ENCODE assay signal across 11 mouse cellular contexts in genomic region chr1:93175849-93176248, GRCm38 (mm10). TPM values are rescaled to one million over a fixed set of nuclear protein-coding genes. Genes with fewer than 3 reads are reported as not detected.
DNase-seq lines count a peak whose midpoint lies in the region; ATAC-seq lines count a peak whose summit lies in the region.
"Had no signal": no experiment of that assay in that cellular context is flagged by ENCODE, and none has a peak within 500 bp of the region (broad histone marks: within the 10 kb centered on the region; RNA-seq: fewer than 3 reads in every experiment).

No protein-coding gene starts in this region.

- H3K9me3 ChIP-seq in hindbrain, embryonic 12.5 days (replicated peaks) = no peaks in the 10 kb centered on the region
- H3K9me3 ChIP-seq in midbrain, embryonic 15.5 days = no peaks in the 10 kb centered on the region

- H3K27ac ChIP-seq in hindbrain, embryonic 12.5 days = no peak overlapping the region
- no peak overlapping the region for H3K27ac ChIP-seq in midbrain, embryonic 15.5 days

- WGBS in hindbrain, embryonic 12.5 days = 17% methylated on average over 6 of the region's 6 CpGs
- 20% methylated on average over 6 of the region's 6 CpGs for WGBS in midbrain, embryonic 15.5 days

- intact Hi-C loops in left cerebral cortex, postnatal 14 days (cut with DNase I) = loop anchor here (5.0 kb wide), 1 partner anchor 51 kb away; no protein-coding TSS in a partner anchor

- H3K4me3 ChIP-seq in hindbrain, embryonic 12.5 days = 0 out of 2 replicates have a peak overlapping the region, but pooled peaks have one; percentile 40
- no peak overlapping the region for H3K4me3 ChIP-seq in midbrain, embryonic 15.5 days

- H3K27me3 ChIP-seq in hindbrain, embryonic 12.5 days = peaks cover 22% of the 10 kb centered on the region
- 0 out of 2 replicates have a peak, but pooled peaks cover 4% of the 10 kb centered on the region for H3K27me3 ChIP-seq in midbrain, embryonic 15.5 days (replicated peaks)
- H3K27me3 ChIP-seq: Patski had no signal

- no peak overlapping the region for H3K9ac ChIP-seq in hindbrain, embryonic 12.5 days
- H3K9ac ChIP-seq in midbrain, embryonic 15.5 days = no peak overlapping the region

- peaks cover 21% of the 10 kb centered on the region for H3K4me1 ChIP-seq in hindbrain, embryonic 12.5 days
- peaks cover 15% of the 10 kb centered on the region for H3K4me1 ChIP-seq in midbrain, embryonic 15.5 days

- peak; percentile 20 for DNase-seq in ZHBTc4 (ENCODE audit: low read depth, low spot score)
- peak; percentile 24 for DNase-seq in embryo, embryonic 11 days
- DNase-seq in left cerebral cortex, postnatal 14 days (ENCODE audit: low spot score in 2 of 2) = no peak
- DNase-seq in thymus, postnatal 25 days = no peak

- H3K36me3 ChIP-seq in hindbrain, embryonic 12.5 days = no peaks in the 10 kb centered on the region
- no peaks in the 10 kb centered on the region for H3K36me3 ChIP-seq in midbrain, embryonic 15.5 days (replicated peaks)

- peak overlapping the region; percentile 82; the same call in 1 of the 2 replicates for H3K4me2 ChIP-seq in hindbrain, embryonic 12.5 days (replicated peaks)
- peak overlapping the region; percentile 99 for H3K4me2 ChIP-seq in midbrain, embryonic 15.5 days

- peak; percentile 20; the same call in 1 of the 2 replicates for ATAC-seq in hindbrain, embryonic 12.5 days (ENCODE audit: low FRiP score)
- no peak for ATAC-seq in midbrain, embryonic 15.5 days (replicated peaks)
- ATAC-seq in megakaryocyte, adult 5-6 weeks (ENCODE audit: poor library complexity, severe bottlenecking) = no peak
- ATAC-seq: Patski had no signal

RNA-seq across cellular contexts. Expression of gene Crocc2, which starts 7.3 kb away (rescaled TPM):
- 0.44 and 0.45 TPM in 2 replicates for polyA plus RNA-seq in hindbrain, embryonic 12.5 days (2016; fragmentation: Nextera tagmentation; extraction: Ambion mirVana)
- polyA plus RNA-seq in midbrain, embryonic 15.5 days (2015; fragmentation: Nextera tagmentation; extraction: Ambion mirVana) = 0.52 and 0.54 TPM in 2 replicates
- under 1 TPM; 0.07 to 0.19 TPM for total RNA-seq in left cerebral cortex, postnatal 14 days (2021)
- not detected in 2 replicates for total RNA-seq in megakaryocyte, adult 5-6 weeks (2015)
- total RNA-seq in megakaryocyte, adult 5-6 weeks (2017) = not detected in 2 replicates
- total RNA-seq: gastrocnemius, adult 2 months; monocyte, adult 5-6 weeks had no signal

RNA-seq across cellular contexts. Expression of gene 2310007B03Rik, which starts 15.1 kb away (rescaled TPM):
- 0.35 and 0.41 TPM in 2 replicates for polyA plus RNA-seq in hindbrain, embryonic 12.5 days (2016; fragmentation: Nextera tagmentation; extraction: Ambion mirVana)
- polyA plus RNA-seq in midbrain, embryonic 15.5 days (2015; fragmentation: Nextera tagmentation; extraction: Ambion mirVana) = 0.14 and 0.32 TPM in 2 replicates
- total RNA-seq in left cerebral cortex, postnatal 14 days (2021) = not detected
- total RNA-seq in megakaryocyte, adult 5-6 weeks (2015) = not detected in 2 replicates
- total RNA-seq in megakaryocyte, adult 5-6 weeks (2017) = not detected in 2 replicates
- total RNA-seq: gastrocnemius, adult 2 months; left cerebral cortex, adult 18-20 months; monocyte, adult 5-6 weeks had no signal
- polyA plus RNA-seq: Patski had no signal

RNA-seq across cellular contexts. Expression of gene Agxt, which starts 40.8 kb away (rescaled TPM):
- polyA plus RNA-seq in hindbrain, embryonic 12.5 days (2016; fragmentation: Nextera tagmentation; extraction: Ambion mirVana) = not detected in 2 replicates
- polyA plus RNA-seq in midbrain, embryonic 15.5 days (2015; fragmentation: Nextera tagmentation; extraction: Ambion mirVana) = not detected in 2 replicates
- not detected for total RNA-seq in left cerebral cortex, postnatal 14 days (2021)
- total RNA-seq in megakaryocyte, adult 5-6 weeks (2015) = not detected in 2 replicates
- not detected in 2 replicates for total RNA-seq in megakaryocyte, adult 5-6 weeks (2017)
- total RNA-seq: gastrocnemius, adult 2 months; left cerebral cortex, adult 18-20 months; monocyte, adult 5-6 weeks had no signal
- polyA plus RNA-seq: Patski had no signal

RNA-seq across cellular contexts. Expression of gene Sned1, which starts 59.8 kb away (rescaled TPM):
- 15.2 and 16.2 TPM in 2 replicates for polyA plus RNA-seq in hindbrain, embryonic 12.5 days (2016; fragmentation: Nextera tagmentation; extraction: Ambion mirVana)
- polyA plus RNA-seq in midbrain, embryonic 15.5 days (2015; fragmentation: Nextera tagmentation; extraction: Ambion mirVana) = 8.7 and 12.5 TPM in 2 replicates
- 1 to 10 TPM; 7.7 to 8.2 TPM for total RNA-seq in left cerebral cortex, postnatal 14 days (2021)
- total RNA-seq in megakaryocyte, adult 5-6 weeks (2015) = 0.49 and 0.98 TPM in 2 replicates
- total RNA-seq in megakaryocyte, adult 5-6 weeks (2017) = 0.53 and 1.3 TPM in 2 replicates

Comparison
In these comparisons a context has a peak if more than half of its experiments do, and no peak if none do; other contexts are left out.
1. DNase-seq: peak in ZHBTc4 (single experiment) and embryo, embryonic 11 days (single experiment); none in left cerebral cortex, postnatal 14 days (0 of 2) and thymus, postnatal 25 days (single experiment).